Mouse (Mus musculus) fibroblast of lung, adult 2 months (primary cell): ENCODE results near the gene Mroh3.

Experiments used
- DNase-seq: peaks from one replicate; pipeline ENCODE4 v3.0.0-alpha.2; 2011; ENCODE audit warnings: low read depth

Mroh3 gene

GRCm38 (mm10) chr1:136156951-136157350 lies 55.7 kb downstream of the Mroh3 start:
- no peak for DNase-seq

DNA sequence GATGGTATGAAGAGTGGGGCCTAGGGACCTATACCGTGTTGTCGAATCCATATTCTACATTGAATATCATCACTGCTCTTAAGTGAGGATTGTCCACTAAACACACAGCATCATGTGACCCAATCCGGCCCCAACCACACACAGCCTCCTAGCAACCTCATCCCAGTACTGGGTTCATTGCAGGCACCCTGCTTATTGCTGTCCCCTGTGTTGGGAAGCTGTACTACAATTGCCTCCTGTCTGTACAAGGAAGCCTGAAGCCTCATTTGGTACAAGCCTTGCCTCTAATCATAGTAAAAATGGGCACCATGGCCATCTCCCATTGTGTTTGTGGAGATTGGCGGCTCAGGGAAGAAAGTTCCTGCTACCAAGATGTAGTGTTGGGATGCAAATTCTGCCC lies 56.3 kb downstream of the Mroh3 start:
- DNase-seq = no peak

GRCm38 (mm10) chr1:136151371-136151770 lies 61.3 kb downstream of the Mroh3 start:
- no peak for DNase-seq

DNA sequence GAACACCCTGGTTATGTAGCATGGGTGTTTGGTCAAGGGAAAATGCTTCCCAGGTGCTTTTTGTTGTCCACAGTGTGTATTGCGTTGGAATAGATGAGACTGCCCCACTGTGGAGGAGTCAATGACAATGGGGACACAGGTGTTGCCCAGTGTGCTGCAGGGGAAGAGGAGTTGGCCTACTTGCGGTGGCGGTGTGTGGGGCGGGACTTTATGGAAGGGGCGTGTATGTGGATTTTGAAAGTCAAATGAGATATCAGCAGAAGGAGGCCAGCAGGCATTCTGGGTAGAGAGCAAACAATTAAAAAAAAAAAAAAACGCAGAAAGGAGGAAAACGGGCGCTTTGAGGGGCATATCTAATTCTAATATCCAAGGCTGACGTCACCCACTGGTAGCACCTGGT lies 62.9 kb downstream of the Mroh3 start:
- DNase-seq = no peak

- DNase-seq = no peak
These were observed 69.1 kb downstream of the Mroh3 start for GRCm38 (mm10) chr1:136143514-136143913.

DNA sequence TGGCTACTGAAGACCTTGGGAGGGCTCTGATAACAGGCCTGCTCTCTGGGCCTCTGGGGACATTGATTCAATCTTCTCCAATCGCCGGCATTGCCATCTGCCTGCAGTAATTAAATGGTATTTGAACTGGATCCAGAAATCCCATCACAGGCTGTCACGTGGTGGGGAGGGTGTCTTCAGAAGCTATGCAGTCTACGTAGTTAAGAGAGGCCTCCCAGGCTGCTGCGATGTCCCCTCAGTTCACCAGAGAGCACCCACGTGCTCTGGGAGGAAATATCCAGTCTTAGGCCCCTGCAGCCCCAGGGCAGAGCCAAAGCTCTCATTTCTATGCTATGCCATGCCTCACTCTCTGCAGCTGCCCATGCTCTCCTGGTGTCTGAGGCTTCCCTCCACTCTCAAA lies 70.3 kb downstream of the Mroh3 start:
- no peak for DNase-seq

GRCm38 (mm10) chr1:136141176-136141950 lies 71.3 kb downstream of the Mroh3 start:
- DNase-seq = no peak

DNA sequence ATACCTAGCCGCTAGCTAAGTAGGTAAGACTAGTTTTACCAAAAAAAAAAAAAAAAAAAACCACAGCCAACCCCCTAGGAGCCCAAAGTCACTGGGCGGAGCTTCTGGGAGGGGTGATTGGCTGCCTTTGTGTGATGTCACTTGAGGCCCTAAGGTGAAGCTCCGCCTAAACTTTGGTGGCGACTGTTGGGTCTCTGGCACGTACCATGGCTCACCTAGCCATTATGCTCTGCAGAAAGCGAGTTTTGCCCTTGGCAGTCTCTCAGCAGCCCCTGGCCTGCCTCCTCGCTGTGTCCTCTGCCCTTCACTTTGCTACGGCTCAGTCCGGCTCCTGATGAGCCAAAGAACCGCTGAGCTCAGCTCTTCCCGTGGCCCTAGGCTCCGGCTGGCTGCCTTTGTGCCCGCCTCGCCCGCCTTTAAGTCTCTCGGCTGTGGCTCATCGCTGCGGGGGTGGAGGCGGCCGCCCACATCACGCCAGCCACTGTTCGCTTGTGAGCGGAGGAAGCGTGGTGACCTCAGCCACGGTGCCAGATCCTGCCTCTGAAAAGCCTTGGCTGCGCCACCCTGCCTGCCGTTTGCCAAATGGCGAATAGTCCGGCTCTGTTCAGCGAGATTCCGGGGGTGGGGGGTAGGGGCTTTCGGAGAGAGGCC lies 72.5 kb downstream of the Mroh3 start:
- peak; percentile 58 for DNase-seq

DNA sequence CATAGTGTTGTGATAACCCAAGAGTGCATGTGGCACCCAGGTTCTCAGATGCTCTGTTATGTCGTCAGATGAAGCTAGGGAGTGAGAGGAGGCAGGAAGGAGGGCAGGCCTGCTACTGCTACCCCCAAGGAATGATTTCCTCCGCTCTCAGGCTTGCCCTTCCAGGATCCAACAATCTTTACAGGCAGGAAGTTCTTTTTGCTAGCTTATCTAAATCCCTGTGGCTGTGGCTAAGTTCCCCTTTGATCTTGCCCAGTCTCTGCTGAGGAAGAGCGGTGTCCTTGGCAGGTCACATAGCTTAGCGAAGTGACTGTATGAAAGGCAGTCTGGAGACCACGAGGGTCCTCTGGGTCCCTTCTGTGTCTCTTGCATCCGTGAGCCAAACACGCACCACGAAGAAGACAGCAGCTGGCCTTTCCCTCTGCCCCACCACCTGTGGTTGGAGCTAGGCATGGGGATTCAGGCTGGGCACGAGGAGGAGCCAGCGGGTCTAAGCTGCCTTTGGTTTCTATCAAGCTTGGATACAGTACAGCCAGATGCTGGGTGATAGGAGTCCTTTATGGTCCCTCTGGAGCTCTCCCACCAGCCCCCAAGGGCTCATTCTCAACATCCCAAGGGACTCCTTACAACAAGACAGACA lies 74.3 kb downstream of the Mroh3 start:
- DNase-seq = no peak

GRCm38 (mm10) chr1:136137575-136137974 lies 75.1 kb downstream of the Mroh3 start:
- DNase-seq = no peak

DNA sequence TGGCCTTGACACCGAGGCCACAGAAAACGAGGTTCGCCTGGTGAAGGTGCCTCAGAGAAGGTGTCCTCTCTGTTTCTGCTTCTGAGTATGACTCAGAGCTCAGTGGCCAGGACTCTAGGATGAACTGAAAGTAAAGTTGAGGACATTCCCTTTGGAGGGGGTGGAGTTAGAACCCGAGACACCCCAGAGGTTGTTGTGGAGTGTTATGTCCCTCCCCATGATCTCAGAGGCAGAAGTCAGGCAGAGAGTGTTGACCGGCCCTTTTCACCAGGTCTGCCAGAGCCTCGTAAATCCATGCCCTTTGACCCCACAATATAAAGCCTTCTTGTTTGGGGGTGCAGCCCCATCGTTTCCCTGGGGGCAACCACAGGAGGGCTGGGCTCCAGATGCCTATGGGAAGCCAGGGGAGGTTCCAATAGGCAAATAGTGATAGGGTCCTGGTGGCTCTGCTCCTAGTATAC lies 75.5 kb downstream of the Mroh3 start:
- no peak for DNase-seq

- DNase-seq = no peak
These were observed 76.1 kb downstream of the Mroh3 start for GRCm38 (mm10) chr1:136136547-136136946.

DNA sequence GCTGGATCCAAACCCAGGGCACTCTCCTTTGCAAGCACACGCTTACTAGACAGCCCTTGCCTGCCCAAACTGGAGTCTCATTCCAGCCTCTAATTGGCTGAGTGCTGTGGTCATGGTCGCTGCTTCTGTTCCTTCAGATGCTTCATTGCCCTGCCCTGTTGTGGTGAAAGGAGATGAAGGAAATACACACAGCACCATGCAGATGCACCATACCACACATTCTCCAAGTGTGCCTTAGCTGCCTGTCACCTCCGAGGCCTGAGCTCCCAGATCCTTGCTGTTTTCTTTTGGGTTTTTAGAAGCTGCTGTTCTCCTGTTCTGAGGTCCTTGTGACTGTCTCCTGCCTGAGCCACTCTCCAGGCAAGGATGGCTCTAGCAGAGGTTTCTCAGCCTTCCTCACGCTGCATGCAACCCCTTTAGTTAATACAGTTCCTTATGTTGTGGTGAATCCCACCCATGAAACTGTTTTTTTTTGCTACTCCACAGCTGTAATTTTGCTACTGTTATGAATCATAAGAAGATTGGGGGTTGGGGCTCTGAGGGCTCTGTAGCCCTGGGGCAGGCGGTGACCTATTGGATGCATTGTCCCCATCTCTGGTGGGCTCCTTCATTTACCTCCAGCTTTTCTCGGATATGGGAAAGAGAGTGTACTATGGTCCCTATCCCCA lies 76.7 kb downstream of the Mroh3 start:
- DNase-seq = no peak

GRCm38 (mm10) chr1:136135046-136135445 lies 77.6 kb downstream of the Mroh3 start:
- DNase-seq = no peak

- DNase-seq = no peak
These were observed 78.1 kb downstream of the Mroh3 start for GRCm38 (mm10) chr1:136134547-136134946.

GRCm38 (mm10) chr1:136133570-136134240 lies 78.9 kb downstream of the Mroh3 start:
- DNase-seq = no peak

DNA sequence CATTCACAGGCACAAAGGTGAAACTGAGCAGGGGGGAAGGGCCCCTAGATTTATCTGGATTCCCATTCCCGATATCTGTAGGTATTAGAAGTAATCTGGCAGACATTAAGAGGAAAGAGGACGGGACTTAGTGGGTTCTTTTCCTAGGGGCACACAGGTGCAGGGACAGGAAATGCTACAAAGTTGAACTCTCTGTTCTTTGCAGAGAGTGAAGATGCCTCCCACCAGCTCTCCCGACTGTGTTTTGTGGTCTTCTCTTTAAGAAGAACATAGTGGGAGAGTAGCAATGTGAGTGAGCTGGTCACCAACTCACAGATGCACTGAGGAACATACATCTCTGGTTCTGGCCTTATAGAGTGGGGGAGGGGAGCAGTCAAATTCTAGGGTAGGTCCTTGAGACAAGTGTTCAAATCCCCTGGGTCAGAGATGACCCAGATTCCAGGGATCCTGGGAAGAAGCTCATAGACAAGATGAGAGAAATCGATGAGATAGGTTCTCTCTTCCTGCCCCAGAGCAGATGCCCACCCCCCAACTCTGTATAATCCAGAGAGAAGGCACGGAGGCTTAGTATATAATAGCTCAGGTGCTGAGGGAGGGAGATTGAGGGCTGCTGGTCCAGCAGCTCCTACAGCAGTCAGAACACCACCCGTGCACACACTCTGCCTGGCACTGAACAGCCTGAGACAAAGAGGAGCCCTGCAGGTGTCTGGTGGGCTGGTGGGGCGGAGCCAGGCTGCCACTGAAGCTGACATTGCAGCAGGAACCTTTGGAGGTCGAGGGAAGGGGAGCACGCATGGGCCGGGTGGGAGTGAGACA lies 80.0 kb downstream of the Mroh3 start:
- no peak for DNase-seq
